Mouse (Mus musculus) embryonic fibroblast, embryonic 13.5 days (primary cell): ENCODE data around the gene Adam10. TPM values are rescaled to one million over a fixed set of nuclear protein-coding genes. Genes with fewer than 3 reads are reported as not detected.

ENCODE experiments used
- H3K27ac ChIP-seq: 2 replicates; pipeline ENCODE4 v1.5.1; 2012; ENCODE audit warnings: low read length, control low read depth, inconsistent platforms; ENCODE audit not compliant: insufficient read depth
- H3K4me1 ChIP-seq: 2 replicates; pipeline ENCODE4 v1.6.1; 2011; ENCODE audit warnings: low read length; ENCODE audit not compliant: control insufficient read depth, insufficient read depth
- H3K4me3 ChIP-seq: 2 replicates; pipeline ENCODE4 v1.5.1; 2011; ENCODE audit warnings: mild to moderate bottlenecking, control low read depth, low read length; ENCODE audit not compliant: insufficient read depth
- CTCF ChIP-seq: IDR thresholded peaks from 2 replicates; pipeline ENCODE4 v1.5.1; 2011; ENCODE audit warnings: mild to moderate bottlenecking, control low read depth, low read length, moderate library complexity, borderline replicate concordance; ENCODE audit not compliant: insufficient read depth
- POLR2A ChIP-seq: IDR thresholded peaks from 2 replicates; pipeline ENCODE4 v1.6.1; 2011; ENCODE audit warnings: low read depth, mild to moderate bottlenecking, control low read depth, low read length, moderate library complexity
- polyA plus RNA-seq: library from polyadenylated mRNA; stranded (reverse); fragments of >200 nt; gene quantifications from 2 replicates; pipeline ENCODE4 v1.2.4, GENCODE M21; 2011; ENCODE audit warnings: low read depth; ENCODE audit not compliant: missing spikeins, insufficient read length

The Adam10 gene
- polyA plus RNA-seq, 1 experiment = 123 TPM

- Histone ChIP-seq H3K4me3 (no peak overlapping the region), H3K27ac (no peak overlapping the region), H3K4me1 (no peaks in the 10 kb centered on the region)
- no peak for TF ChIP-seq POLR2A
- TF ChIP-seq CTCF = no peak
These were observed 7.5 kb upstream of the Adam10 start for GRCm38 (mm10) chr9:70671278-70671677.

- TF ChIP-seq CTCF (peak; percentile 6; the same call in 1 of the 2 replicates), POLR2A (no peak)
- Histone ChIP-seq H3K27ac (no peak overlapping the region), H3K4me1 (no peaks in the 10 kb centered on the region), H3K4me3 (no peak overlapping the region)
These were observed 6.8 kb upstream of the Adam10 start for GRCm38 (mm10) chr9:70671772-70672579.

- TF ChIP-seq POLR2A = no peak
- no peak for TF ChIP-seq CTCF
- Histone ChIP-seq H3K4me3 (no peak overlapping the region), H3K4me1 (no peaks in the 10 kb centered on the region), H3K27ac (no peak overlapping the region)
These were observed 5.1 kb upstream of the Adam10 start for GRCm38 (mm10) chr9:70673656-70674055.

- H3K4me3 ChIP-seq = no peak overlapping the region
- no peak for TF ChIP-seq POLR2A
- H3K27ac ChIP-seq = no peak overlapping the region
- no peaks in the 10 kb centered on the region for H3K4me1 ChIP-seq
These were observed 3.7 kb upstream of the Adam10 start for GRCm38 (mm10) chr9:70675117-70675516.

- TF ChIP-seq CTCF = no peak
- TF ChIP-seq POLR2A = no peak
- no peak overlapping the region for H3K4me3 ChIP-seq
- no peak overlapping the region for H3K27ac ChIP-seq
- no peaks in the 10 kb centered on the region for H3K4me1 ChIP-seq
These were observed 2.8 kb upstream of the Adam10 start for GRCm38 (mm10) chr9:70675961-70676360.

GRCm38 (mm10) chr9:70679132-70680091 is 615 bp downstream of the Adam10 start:
- H3K27ac ChIP-seq = peak overlapping the region; percentile 79
- peaks cover 7% of the 10 kb centered on the region; the same call in 1 of the 2 replicates for H3K4me1 ChIP-seq
- TF ChIP-seq POLR2A (peak; percentile 29; the same call in 1 of the 2 replicates), CTCF (no peak)
- peak overlapping the region; percentile 83 for H3K4me3 ChIP-seq

GRCm38 (mm10) chr9:70682202-70682601 is 3.4 kb downstream of the Adam10 start:
- TF ChIP-seq POLR2A (no peak), CTCF (no peak)
- peaks cover 7% of the 10 kb centered on the region; the same call in 1 of the 2 replicates for H3K4me1 ChIP-seq
- H3K4me3 ChIP-seq = no peak overlapping the region
- H3K27ac ChIP-seq = no peak overlapping the region

GRCm38 (mm10) chr9:70688301-70688968 is 9.6 kb downstream of the Adam10 start:
- H3K4me3 ChIP-seq = no peak overlapping the region
- no peak for TF ChIP-seq POLR2A
- no peak for TF ChIP-seq CTCF
- H3K27ac ChIP-seq = no peak overlapping the region
- H3K4me1 ChIP-seq = no peaks in the 10 kb centered on the region

- H3K4me1 ChIP-seq = no peaks in the 10 kb centered on the region
- H3K4me3 ChIP-seq = no peak overlapping the region
- TF ChIP-seq CTCF = no peak
- no peak for TF ChIP-seq POLR2A
- H3K27ac ChIP-seq = no peak overlapping the region
These were observed 11.1 kb downstream of the Adam10 start for GRCm38 (mm10) chr9:70689926-70690325.
